8 mouse cellular contexts compared by ENCODE assay signal in genomic region chr11:101665636-101665992, GRCm38 (mm10). TPM values are rescaled to one million over a fixed set of nuclear protein-coding genes. Genes with fewer than 3 reads are reported as not detected.
DNase-seq lines count a peak whose midpoint lies in the region; ATAC-seq and TF ChIP-seq lines count a peak whose summit lies in the region.

No protein-coding gene starts in this region.

- TF ChIP-seq EP300 in stomach, postnatal 0 days (optimal IDR thresholded peaks at IDR 0.05) = no peak

- no peak for ATAC-seq in liver, embryonic 11.5 days (replicated peaks; ENCODE audit: low FRiP score)
- peak; percentile 63; the same call in 1 of the 2 replicates for ATAC-seq in stomach, postnatal 0 days (ENCODE audit: low FRiP score, low TSS enrichment)

- H3K27me3 ChIP-seq in cerebellum, adult 2 months (ENCODE audit: control insufficient read depth, insufficient read depth, low read length) = no peaks in the 10 kb centered on the region
- H3K27me3 ChIP-seq in spleen, adult 2 months (ENCODE audit: control insufficient read depth, insufficient read depth, low read length) = no peaks in the 10 kb centered on the region
- no peaks in the 10 kb centered on the region; the same call in 1 of the 2 replicates for H3K27me3 ChIP-seq in liver, embryonic 11.5 days (replicated peaks; ENCODE audit: control insufficient read depth, insufficient read depth, low read length)
- H3K27me3 ChIP-seq in stomach, postnatal 0 days (ENCODE audit: control insufficient read depth, insufficient read depth, low read length) = no peaks in the 10 kb centered on the region

- no peak for DNase-seq in cerebellum, adult 2 months
- DNase-seq in cerebellum, postnatal 14 days = no peak
- DNase-seq in spleen, adult 2 months (ENCODE audit: low read depth in 1 of 2, low spot score in 2 of 2) = no peak
- DNase-seq in spleen, adult 12 weeks (ENCODE audit: low spot score) = no peak
- DNase-seq in liver, embryonic 11.5 days (ENCODE audit: low spot score) = no peak
- no peak for DNase-seq in stomach, postnatal 0 days (ENCODE audit: low spot score)
- no peak for DNase-seq in spleen, postnatal 36 days (ENCODE audit: low spot score in 2 of 2)
- DNase-seq in urinary bladder, adult 2 months (ENCODE audit: low spot score) = no peak

- no peak for TF ChIP-seq CTCF in cerebellum, adult 2 months (IDR thresholded peaks at IDR 0.05; ENCODE audit: borderline replicate concordance, insufficient read depth, low read depth, low read length)
- no peak for TF ChIP-seq CTCF in spleen, adult 2 months (IDR thresholded peaks at IDR 0.05; ENCODE audit: extremely low read depth, insufficient read depth, insufficient read length, insufficient replicate concordance)
- TF ChIP-seq CTCF in stomach, postnatal 0 days (IDR thresholded peaks at IDR 0.05; ENCODE audit: low read depth) = no peak

- peak overlapping the region; percentile 93 for H3K4me2 ChIP-seq in liver, embryonic 11.5 days
- H3K4me2 ChIP-seq in stomach, postnatal 0 days (replicated peaks; ENCODE audit: low read depth) = peak overlapping the region; percentile 87

- H3K9ac ChIP-seq in liver, embryonic 11.5 days (ENCODE audit: low read depth, low read length) = peak overlapping the region; percentile 65
- peak overlapping the region; percentile 68 for H3K9ac ChIP-seq in stomach, postnatal 0 days (ENCODE audit: low read length)

- peak overlapping the region; percentile 66 for H3K4me3 ChIP-seq in cerebellum, adult 2 months (replicated peaks; ENCODE audit: insufficient read depth, low read depth, low read length)
- H3K4me3 ChIP-seq in spleen, adult 2 months (ENCODE audit: extremely low read depth, insufficient read depth, insufficient read length) = peak overlapping the region; percentile 70
- H3K4me3 ChIP-seq in liver, embryonic 11.5 days (ENCODE audit: low read depth, low read length) = peak overlapping the region; percentile 64
- peak overlapping the region; percentile 64 for H3K4me3 ChIP-seq in stomach, postnatal 0 days (ENCODE audit: low read depth, low read length)

- 1% methylated on average over 24 of the region's 24 CpGs for WGBS in cerebellum, adult 2 months
- 2% methylated on average over 24 of the region's 24 CpGs for WGBS in spleen, adult 2 months
- WGBS in liver, embryonic 11.5 days = 2% methylated on average over 24 of the region's 24 CpGs
- WGBS in stomach, postnatal 0 days = under 1% methylated on average over 23 of the region's 24 CpGs

- H3K4me1 ChIP-seq in cerebellum, adult 2 months (ENCODE audit: control insufficient read depth, insufficient read depth, low read length) = no peaks in the 10 kb centered on the region
- H3K4me1 ChIP-seq in spleen, adult 2 months (ENCODE audit: control insufficient read depth, insufficient read depth, insufficient read length) = no peaks in the 10 kb centered on the region
- H3K4me1 ChIP-seq in liver, embryonic 11.5 days (replicated peaks; ENCODE audit: control insufficient read depth, insufficient read depth, low read length) = peaks cover 63% of the 10 kb centered on the region
- H3K4me1 ChIP-seq in stomach, postnatal 0 days (replicated peaks; ENCODE audit: control insufficient read depth, insufficient read depth) = peaks cover 3% of the 10 kb centered on the region; the same call in 1 of the 2 replicates

- H3K9me3 ChIP-seq in liver, embryonic 11.5 days (ENCODE audit: control insufficient read depth, low read length) = no peaks in the 10 kb centered on the region
- no peaks in the 10 kb centered on the region for H3K9me3 ChIP-seq in stomach, postnatal 0 days (ENCODE audit: control insufficient read depth, low read length)

- no peaks in the 10 kb centered on the region for H3K36me3 ChIP-seq in spleen, adult 2 months (ENCODE audit: control insufficient read depth, insufficient read depth, low read length)
- no peaks in the 10 kb centered on the region for H3K36me3 ChIP-seq in liver, embryonic 11.5 days (ENCODE audit: control insufficient read depth, insufficient read depth, low read length)
- no peaks in the 10 kb centered on the region for H3K36me3 ChIP-seq in stomach, postnatal 0 days (ENCODE audit: control insufficient read depth, insufficient read depth, low read length)

- no peak overlapping the region for H3K27ac ChIP-seq in cerebellum, adult 2 months (ENCODE audit: insufficient read depth, low read length)
- H3K27ac ChIP-seq in spleen, adult 2 months (ENCODE audit: insufficient read depth, low read length) = peak overlapping the region; percentile 84
- H3K27ac ChIP-seq in liver, embryonic 11.5 days (ENCODE audit: low read depth, low read length) = peak overlapping the region; percentile 56; the same call in 1 of the 2 replicates
- H3K27ac ChIP-seq in stomach, postnatal 0 days (replicated peaks) = peak overlapping the region; percentile 86

- TF ChIP-seq POLR2A in cerebellum, adult 2 months (IDR thresholded peaks at IDR 0.05; ENCODE audit: borderline replicate concordance, insufficient read depth, low read length) = no peak
- TF ChIP-seq POLR2A in spleen, adult 2 months (IDR thresholded peaks at IDR 0.05; ENCODE audit: low read depth, low read length) = no peak

RNA-seq across cellular contexts. Expression of gene Arl4d, which starts 0.3 kb away (rescaled TPM):
- polyA plus RNA-seq in cerebellum, adult 2 months (2012; rRNA removed) = 14.5 and 16.6 TPM in 2 replicates
- polyA plus RNA-seq in spleen, adult 2 months (2012; rRNA removed) = 9.1 and 11.5 TPM in 2 replicates
- 3.6 and 3.9 TPM in 2 replicates for polyA plus RNA-seq in liver, embryonic 11.5 days (2014; fragmentation: Nextera tagmentation; extraction: Ambion mirVana)
- 9.5 and 10.0 TPM in 2 replicates for polyA plus RNA-seq in stomach, postnatal 0 days (2015; fragmentation: Nextera tagmentation; extraction: Ambion mirVana)
- 41.9 and 52.2 TPM in 2 replicates for polyA plus RNA-seq in urinary bladder, adult 2 months (2012; rRNA removed)

RNA-seq across cellular contexts. Expression of gene Rdm1, which starts 38.6 kb away (rescaled TPM):
- polyA plus RNA-seq in cerebellum, adult 2 months (2012; rRNA removed) = 13.7 and 13.9 TPM in 2 replicates
- polyA plus RNA-seq in spleen, adult 2 months (2012; rRNA removed) = 17.6 and 18.8 TPM in 2 replicates
- polyA plus RNA-seq in liver, embryonic 11.5 days (2014; fragmentation: Nextera tagmentation; extraction: Ambion mirVana) = 13.8 and 15.3 TPM in 2 replicates
- 18.9 and 20.9 TPM in 2 replicates for polyA plus RNA-seq in stomach, postnatal 0 days (2015; fragmentation: Nextera tagmentation; extraction: Ambion mirVana)
- 34.4 and 37.5 TPM in 2 replicates for polyA plus RNA-seq in urinary bladder, adult 2 months (2012; rRNA removed)
